Mouse (Mus musculus): ENCODE data around the gene Clcn6. TPM values are rescaled to one million over a fixed set of nuclear protein-coding genes. Genes with fewer than 3 reads are reported as not detected.
A peak's percentile ranks its signal among the peaks of the same experiment; 100 is the strongest.

Gene Clcn6
- total RNA-seq, 2 experiments from 2014 or later, result 3.9 to 4.6 TPM

DNA sequence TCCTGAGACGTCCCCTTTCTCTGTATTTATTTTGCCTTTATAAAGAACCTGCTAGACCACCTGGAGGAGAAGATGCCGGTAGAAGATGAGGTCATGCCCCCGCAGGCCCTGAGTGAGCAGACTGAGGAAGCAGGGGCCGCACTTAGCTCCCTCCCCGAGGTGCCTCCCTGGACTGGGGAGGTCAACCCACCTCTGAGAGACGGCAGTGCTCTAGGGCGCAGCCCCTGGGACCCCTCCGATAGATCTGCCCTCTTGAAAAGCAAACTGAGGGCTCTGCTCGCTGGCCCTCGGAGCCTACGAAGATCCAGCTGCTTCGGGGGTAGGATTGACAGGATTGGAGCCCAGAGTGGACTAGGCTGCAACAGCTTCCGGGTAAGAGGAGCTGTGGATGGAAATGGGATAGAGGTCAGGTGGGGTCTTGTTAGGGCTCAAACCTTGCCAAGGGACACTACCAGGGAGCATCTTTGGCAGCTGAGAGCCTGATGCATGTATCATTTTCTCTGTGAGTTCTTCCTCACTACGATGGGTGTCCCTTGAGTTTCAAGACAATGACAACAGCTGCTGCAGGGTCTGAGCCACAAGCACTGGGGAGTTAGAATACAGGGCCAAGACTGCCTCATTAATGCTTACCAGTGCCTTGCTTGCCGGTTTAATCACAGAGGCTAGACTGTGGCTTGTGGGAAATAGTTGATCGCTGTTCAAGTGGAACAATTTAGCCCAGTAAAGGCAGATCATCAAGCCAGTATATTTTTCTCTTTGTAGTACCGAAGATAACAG, 37.4 kb downstream of the Clcn6 start:
- DNase-seq, result no peak
- intact Hi-C loops (cut with DNase I), result no loop called here

DNA sequence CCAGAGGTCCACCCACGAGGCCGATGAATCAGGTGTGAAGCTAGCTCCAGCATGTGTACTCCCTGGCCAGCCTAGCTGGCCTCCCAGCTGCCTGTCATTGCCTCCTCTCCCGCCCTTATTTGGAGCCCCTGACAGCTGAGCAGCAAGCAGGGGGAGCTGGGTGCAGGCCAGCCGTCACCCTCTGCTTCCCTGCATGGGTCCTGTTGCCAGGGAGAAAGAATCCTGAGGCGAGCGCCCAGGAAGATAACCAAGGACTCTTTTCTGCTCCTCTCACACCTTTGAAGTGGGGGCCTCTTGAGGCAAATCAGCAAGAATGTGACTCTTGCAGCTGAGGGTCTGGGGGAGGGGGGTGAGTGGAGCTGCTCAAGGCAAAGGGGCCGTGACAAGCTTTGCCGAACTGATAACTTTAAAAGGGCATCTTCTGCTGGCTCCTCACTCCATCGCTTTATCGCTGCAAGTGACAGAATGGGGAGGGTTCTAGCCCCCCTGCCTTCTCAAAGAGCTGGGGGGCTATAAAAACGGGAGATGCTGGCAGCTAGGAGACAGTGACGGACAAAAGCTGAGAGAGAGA, 38.3 kb downstream of the Clcn6 start, which contains the start of gene Nppa:
Gene Nppa, plus strand, starts transcription at position 521 of the 571 bp plus-strand sequence.
- intact Hi-C loops (cut with DNase I), result no loop called here
- no peak for DNase-seq

DNA sequence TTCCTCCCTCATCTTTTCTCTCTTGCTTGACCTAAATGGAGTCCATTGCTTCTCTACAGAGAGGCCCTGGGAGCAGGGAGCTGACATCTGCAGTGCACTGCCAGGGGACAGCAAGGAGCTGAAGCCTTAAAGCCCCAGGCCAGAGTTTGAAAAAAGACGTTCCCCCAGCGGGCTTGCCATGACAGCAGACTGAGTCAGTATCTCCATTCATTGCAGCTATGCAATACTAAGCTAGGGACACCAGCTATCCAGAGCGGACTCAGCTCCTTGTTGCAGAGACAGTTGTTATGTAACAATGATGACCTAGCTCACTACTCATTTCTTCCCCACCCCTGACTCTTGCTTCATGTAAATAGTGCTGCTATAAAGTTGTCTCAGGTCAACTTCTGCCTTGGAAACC, 43.3 kb downstream of the Clcn6 start:
- intact Hi-C loops (cut with DNase I), result no loop called here
- no peak for DNase-seq

DNA sequence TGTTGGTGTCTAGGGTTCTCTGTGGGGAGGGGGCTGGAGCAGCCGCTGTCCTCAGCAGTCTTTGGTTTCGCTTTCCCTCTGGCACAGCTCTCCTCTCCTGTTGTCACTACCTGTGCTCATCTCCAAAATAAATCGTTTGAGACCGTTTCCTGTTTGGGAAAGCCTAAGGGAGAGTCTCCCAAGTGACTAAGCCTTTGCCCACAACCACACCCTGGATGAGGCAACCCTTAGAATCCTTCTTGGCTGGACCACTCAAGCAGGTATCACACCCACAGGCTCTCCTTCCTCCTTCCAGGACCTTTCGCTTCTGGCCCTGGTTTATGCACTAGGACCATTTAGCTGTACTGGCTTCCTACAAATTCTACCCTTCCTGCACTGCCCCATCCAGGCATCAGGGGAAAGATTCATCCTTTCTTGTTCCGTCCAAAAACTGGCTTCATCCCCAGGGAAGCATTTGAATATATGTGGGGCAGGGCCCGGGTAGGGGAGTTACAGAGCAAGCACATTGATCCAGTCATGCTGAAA, 45.0 kb downstream of the Clcn6 start:
- DNase-seq, result no peak
- intact Hi-C loops (cut with DNase I), result no loop called here

DNA sequence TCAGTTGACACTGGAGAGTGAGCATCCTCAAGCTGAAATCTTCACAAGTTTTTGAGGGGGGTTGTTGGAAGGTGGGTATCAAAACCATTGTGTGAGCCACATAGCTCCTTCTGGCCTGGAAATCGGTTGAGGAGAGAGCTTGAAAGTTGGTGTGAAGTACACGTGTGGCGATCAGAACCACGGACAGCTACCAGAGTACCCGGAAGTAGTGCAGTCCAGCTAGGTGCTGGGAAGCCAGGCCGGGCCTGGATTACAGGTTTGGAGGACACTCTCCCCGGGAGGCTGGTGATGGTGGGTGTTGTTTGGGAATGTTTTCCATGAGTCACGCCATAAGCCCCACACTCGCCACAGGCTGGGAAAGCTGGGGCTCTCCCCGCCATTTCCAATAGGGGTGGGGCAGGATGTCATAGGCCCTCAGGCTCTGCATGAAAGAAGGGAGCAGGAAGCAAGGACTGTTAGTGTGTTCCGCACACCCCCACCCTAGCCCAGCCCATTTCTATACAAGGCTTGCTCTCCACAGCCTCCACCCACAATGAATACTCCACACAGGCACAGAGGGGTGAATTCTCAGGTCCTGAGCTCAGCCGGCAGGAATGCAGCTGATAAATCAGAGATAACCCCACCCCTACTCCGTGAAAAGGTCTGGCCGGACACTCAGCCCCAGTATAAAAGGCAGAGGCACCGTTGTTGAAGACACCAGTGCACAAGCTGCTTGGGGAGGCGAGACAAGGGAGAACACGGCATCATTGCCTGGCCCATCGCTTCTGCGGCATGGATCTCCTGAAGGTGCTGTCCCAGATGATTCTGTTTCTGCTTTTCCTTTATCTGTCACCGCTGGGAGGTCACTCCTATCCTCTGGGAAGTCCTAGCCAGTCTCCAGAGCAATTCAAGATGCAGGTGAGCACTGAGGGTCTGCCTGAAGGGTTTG, 53.2 kb downstream of the Clcn6 start, which contains the start of gene Nppb:
Gene Nppb, plus strand, starts transcription at position 584 of the 928 bp plus-strand sequence.
- intact Hi-C loops (cut with DNase I), result no loop called here
- no peak for DNase-seq

DNA sequence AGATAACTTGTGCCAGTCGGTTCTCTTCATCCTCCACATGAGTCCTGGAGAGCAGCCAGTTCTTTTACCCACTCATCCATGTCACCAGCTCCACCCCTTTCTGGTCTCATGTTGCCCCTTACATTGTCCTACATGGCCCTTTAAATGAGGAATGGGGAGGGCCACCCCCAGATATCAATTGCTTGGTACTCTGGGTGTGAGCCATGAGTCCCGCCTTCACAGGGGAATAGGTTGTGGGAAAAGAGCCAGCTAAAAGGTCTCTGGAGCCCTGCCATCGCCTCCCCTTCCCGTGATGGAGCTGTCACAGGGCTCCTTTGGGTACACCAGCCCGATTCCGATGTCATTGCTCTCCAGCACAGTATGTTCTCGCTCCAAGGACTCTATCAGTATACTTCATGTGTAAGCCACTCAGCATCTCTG, 59.2 kb downstream of the Clcn6 start:
- no peak for DNase-seq
- intact Hi-C loops (cut with DNase I), result no loop called here

DNA sequence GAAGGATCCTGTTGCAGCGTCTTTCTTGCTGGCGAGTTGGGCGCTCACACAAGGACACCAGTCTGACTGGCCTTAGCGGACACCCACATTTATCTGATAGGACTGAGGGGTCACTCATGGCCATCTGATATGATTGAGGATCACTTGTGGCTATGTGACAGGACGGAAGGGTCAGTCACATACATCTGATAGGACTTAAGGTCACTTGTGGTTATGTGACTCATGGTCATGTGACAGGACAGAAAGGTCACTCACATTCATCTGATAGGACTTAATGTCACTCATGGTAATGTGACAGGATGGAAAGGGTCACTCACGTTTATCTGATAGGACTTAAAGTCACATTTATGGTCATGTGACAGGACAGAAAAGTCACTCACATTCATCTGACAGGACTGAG, 60.2 kb downstream of the Clcn6 start:
- intact Hi-C loops (cut with DNase I), result no loop called here
- no peak for DNase-seq

DNA sequence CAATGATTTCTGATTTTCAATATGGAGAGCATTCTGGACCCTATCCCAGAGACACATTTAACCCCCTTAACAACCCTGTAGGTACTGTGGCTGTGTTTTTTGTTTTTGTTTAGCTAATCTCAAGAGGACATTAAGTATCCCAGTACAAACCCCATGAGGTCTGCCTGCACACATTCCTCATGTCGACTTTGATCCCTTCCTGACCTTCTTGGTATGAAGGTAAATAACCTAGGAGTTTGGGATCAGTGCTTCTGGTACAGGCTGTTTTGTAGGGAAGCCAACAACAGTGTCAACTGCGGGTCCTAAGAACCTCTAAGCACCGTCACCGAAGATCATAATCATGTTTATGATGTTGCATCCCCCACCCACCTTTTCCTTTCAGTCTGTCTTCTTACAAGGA, 60.9 kb downstream of the Clcn6 start:
- intact Hi-C loops (cut with DNase I), result no loop called here
- DNase-seq, result no peak

DNA sequence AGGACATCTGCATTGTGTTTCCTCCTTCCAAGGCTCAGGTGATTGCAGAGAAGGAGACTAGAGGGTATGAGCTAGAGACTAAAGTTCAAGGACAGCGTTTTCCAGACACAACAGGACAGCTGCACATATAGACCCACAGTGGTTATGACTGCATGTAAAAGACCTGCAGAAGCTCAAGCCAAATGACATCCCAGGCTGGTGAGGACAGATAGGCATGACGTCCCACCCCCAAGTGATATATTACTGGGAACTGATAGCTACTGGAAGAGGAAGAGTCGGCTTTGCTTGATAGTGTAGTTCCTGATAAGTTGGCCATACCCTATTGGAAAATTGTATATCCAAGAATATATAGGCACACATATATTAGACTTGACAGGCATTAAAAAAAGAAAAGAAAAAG, 62.4 kb downstream of the Clcn6 start:
- intact Hi-C loops (cut with DNase I), result no loop called here

DNA sequence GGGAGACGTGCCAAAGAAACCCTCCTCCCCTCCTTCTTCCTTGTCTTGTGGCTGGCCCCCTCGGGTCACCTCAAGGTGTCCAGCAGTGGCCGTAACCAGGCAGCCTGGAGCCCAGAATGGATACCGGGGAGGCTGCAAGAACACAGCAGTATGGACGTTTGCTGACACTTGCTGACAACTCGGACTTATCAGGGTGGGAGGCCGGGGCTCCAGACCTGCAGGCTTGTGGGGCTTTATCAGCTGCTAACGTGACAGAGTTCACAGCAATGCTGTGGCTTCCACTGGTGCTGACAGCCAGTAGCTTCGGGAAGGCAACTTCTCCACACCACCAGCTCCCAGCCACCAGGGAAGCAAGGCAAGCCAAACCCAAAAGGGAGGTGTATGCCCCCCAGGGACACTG, 69.3 kb downstream of the Clcn6 start:
- DNase-seq, result no peak
- intact Hi-C loops (cut with DNase I), result no loop called here

More for the DNA sequence above, 62.4 kb downstream of the Clcn6 start:
- DNase-seq, result no peak

DNA sequence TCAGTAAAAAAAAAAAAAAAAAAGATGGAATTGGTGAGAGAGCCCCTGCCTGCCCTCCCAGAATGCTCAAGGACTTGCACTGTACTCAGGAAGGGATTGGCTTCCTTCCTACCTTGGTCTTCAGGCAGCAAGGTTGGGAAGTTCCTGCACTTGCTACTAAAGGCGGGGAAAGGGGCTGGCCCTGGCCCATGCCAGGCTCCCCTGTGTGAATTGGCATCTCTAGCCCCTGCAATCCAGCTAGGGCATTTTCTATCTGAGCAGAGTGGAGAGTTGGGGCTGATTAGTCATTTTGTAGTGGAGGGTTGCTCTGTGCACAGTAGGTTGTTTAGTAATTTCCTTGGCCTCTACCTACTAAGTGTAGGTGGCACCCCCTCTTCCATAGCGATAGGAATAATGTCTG, 69.8 kb downstream of the Clcn6 start:
- no peak for DNase-seq
- intact Hi-C loops (cut with DNase I), result no loop called here

DNA sequence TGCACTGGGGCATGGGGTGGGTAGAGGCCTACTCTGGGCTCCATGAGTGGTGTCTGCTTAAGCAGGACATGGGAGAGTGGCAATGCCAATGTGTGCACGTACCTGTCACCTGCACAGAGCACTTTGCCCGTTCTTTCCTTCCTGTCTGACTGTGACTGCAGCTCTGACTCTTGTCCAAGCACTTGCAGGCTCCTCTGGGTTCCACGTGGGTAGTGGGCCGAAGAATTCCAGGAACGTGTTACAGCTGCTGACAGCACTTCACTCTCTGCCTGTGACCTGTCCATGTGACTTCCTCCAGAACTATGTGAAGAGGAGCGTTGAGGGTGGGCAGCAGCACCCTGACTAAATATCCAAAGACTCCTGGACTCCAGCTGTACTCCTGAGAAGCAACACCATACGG, 72.9 kb downstream of the Clcn6 start:
- intact Hi-C loops (cut with DNase I), result no loop called here
- no peak for DNase-seq

DNA sequence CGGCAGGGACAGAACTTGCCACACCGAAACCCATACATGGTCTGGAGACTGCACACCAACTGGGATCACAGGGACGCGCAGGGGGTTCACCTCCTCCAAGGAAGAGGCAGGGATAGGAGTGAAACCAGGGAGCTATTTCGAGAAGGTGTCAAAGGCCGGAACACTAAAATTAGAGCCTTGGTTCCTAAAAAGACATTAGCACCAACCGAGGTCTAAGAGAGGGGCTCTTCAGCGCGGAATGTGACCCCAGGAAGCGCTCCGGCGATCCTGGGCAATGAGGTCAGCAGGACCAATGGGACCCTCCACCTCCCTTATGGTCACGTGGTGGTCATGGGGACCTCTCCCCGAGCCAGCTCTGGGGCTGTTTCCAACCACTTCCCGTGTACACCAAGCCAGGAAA, 75.0 kb downstream of the Clcn6 start:
- intact Hi-C loops (cut with DNase I), result no loop called here
- DNase-seq, result no peak

DNA sequence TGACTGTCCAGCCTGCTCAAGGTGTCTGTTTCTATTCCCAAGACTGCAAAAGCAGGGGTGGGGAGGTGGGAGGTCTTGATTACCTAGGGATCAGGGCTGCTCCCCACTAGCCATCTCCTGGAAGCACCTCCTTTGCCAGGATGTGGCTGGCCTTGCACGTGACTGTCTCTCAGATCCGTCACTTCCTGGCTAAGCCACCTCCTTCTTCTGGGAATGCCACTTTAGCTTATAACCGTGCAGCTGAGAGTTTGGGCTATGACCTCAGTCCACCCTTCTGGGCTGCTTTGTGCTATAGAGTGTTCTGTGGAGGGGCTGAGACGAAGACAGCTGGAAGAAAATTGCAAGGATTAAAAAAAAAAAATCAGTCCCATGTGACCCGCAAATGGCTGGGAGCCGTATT, 75.8 kb downstream of the Clcn6 start:
- intact Hi-C loops (cut with DNase I), result no loop called here
- DNase-seq, result no peak

DNA sequence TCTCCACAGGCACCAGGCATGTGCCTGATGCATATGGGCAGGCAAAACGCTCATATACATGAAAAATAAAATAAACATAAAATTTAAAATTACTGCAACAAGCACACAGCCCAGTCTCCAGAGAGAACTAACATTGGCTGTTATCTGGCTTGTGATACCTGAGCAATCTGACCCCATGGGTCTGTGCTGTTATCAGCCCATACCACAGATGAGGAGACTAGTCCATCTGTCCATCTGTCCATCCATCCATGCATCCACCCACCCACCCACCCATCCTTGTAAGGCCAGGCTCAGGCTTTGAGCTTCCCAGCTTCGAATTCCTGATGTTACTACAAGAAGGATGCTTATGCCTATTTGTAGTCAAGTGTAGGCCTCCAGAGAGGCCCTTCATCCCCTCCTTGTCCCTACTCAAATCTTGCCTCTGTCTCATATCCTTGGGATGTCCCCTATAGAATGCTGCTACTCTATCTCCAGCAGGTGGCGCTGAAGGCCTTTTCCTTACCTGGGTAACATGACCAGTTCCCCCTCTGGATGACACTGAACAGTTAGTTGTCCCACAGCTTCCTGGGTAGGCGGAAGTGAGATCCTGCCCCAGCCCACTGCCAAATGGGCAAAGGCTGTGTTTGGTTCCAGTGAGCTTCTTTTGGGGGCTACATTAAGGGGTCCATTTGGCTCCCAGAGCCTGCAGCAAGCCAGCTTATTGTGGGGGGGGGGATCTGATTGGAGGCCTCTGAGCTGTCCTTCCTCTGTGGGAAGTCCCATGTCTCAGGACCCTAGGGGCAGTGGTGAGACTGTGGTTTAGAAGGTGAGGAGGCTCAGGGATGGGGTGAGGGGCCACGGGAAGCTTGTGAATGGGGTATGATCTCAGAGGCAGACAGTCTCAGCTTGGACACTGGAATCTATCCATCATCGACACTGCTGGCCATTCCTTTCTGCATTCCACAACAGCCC, 78.5 kb downstream of the Clcn6 start:
- intact Hi-C loops (cut with DNase I), result loop anchor here (2.0 to 10.0 kb wide), 2 partner anchors 49 to 205 kb away; partner anchors contain the start of genes Fbxo2 and Fbxo44
- DNase-seq, result peak in 1 of 2 experiments; percentile 37

DNA sequence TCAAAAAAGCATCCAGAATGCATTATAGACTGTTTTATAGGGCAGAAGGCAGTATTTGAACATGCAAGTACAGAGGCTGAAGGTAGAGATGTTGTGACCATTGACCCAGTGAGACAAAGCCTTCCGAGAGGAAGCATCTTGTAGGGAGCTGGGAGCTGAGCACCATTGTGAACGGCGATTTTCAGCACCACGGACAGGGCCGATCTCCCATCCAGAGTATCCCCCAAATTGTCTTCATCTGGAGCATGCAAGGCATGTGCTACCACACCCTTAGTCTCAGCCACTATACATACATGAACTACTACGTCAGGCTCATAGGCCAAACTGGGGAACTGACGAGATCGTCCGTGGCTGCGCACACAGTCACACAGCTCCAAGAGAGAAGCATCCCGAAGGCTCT, 81.5 kb downstream of the Clcn6 start:
- no peak for DNase-seq
- intact Hi-C loops (cut with DNase I), result loop anchor here (10.0 kb wide), 1 partner anchor 208 kb away; the partner anchor contains the start of genes Fbxo2 and Fbxo44
